Mouse (Mus musculus) layer of hippocampus, postnatal 36 days (tissue): ENCODE measurements around the gene Olfr1393. TPM values are rescaled to one million over a fixed set of nuclear protein-coding genes. Genes with fewer than 3 reads are reported as not detected.
"Not testable (repeated sequence)": the region's sequence is repeated elsewhere in the genome, so short reads cannot be mapped to it uniquely, and the experiment has no call there.

ENCODE experiments used
- DNase-seq, 2 experiments: peaks; one replicate each; pipeline ENCODE4 v3.0.0; 2022
- total RNA-seq, 2 experiments: library from RNA; stranded (reverse); gene quantifications; 2 replicates each; pipeline ENCODE4 v1.2.3; 2021

Olfr1393 gene
- total RNA-seq, 2 experiments from 2014 or later, result not detected

- no peak for DNase-seq
Measured at GRCm38 (mm10) chr11:49251380-49251761, 26.7 kb upstream of the Olfr1393 start.

- DNase-seq, result no peak
Measured at GRCm38 (mm10) chr11:49252048-49252447, 26.1 kb upstream of the Olfr1393 start.

GRCm38 (mm10) chr11:49253035-49253434 lies 25.1 kb upstream of the Olfr1393 start:
- DNase-seq, result no peak

- no peak for DNase-seq
Measured at GRCm38 (mm10) chr11:49259296-49259695, 18.8 kb upstream of the Olfr1393 start.

- no peak for DNase-seq
Measured at GRCm38 (mm10) chr11:49259829-49260228, 18.3 kb upstream of the Olfr1393 start.

GRCm38 (mm10) chr11:49260598-49261312 lies 17.3 kb upstream of the Olfr1393 start:
- no peak for DNase-seq

GRCm38 (mm10) chr11:49261313-49261855 lies 16.7 kb upstream of the Olfr1393 start:
- DNase-seq, result no peak

- DNase-seq, result no peak
Measured at GRCm38 (mm10) chr11:49262286-49262685, 15.8 kb upstream of the Olfr1393 start.

GRCm38 (mm10) chr11:49263149-49263548 lies 15.0 kb upstream of the Olfr1393 start:
- DNase-seq, result no peak

GRCm38 (mm10) chr11:49264081-49264480 lies 14.0 kb upstream of the Olfr1393 start:
- no peak for DNase-seq

GRCm38 (mm10) chr11:49264622-49265021 lies 13.5 kb upstream of the Olfr1393 start:
- no peak for DNase-seq

- no peak for DNase-seq
Measured at GRCm38 (mm10) chr11:49265101-49265500, 13.0 kb upstream of the Olfr1393 start.

- no peak for DNase-seq
Measured at GRCm38 (mm10) chr11:49266671-49267070, 11.4 kb upstream of the Olfr1393 start.

GRCm38 (mm10) chr11:49267316-49267715 lies 10.8 kb upstream of the Olfr1393 start:
- DNase-seq, result no peak

- no peak for DNase-seq
Measured at GRCm38 (mm10) chr11:49267970-49268579, 10.0 kb upstream of the Olfr1393 start.

GRCm38 (mm10) chr11:49269761-49270160 lies 8.3 kb upstream of the Olfr1393 start:
- DNase-seq, result no peak

- DNase-seq, result no peak
Measured at GRCm38 (mm10) chr11:49270368-49270767, 7.7 kb upstream of the Olfr1393 start.

- no peak for DNase-seq
Measured at GRCm38 (mm10) chr11:49271334-49271733, 6.8 kb upstream of the Olfr1393 start.

GRCm38 (mm10) chr11:49273834-49274519 lies 4.1 kb upstream of the Olfr1393 start:
- DNase-seq, result no peak

GRCm38 (mm10) chr11:49284982-49285381 lies 6.9 kb downstream of the Olfr1393 start, which contains the start of gene Olfr1392:
Gene Olfr1392, plus strand, starts transcription at chr11:49285282.
- not testable (repeated sequence) for DNase-seq

- no peak for DNase-seq
Measured at GRCm38 (mm10) chr11:49287251-49287650, 9.1 kb downstream of the Olfr1393 start.

- peak; percentile 23 to 48 for DNase-seq
Measured at GRCm38 (mm10) chr11:49292777-49293176, 14.7 kb downstream of the Olfr1393 start.

GRCm38 (mm10) chr11:49304441-49304840 lies 26.3 kb downstream of the Olfr1393 start, which contains the start of gene Olfr10:
Gene Olfr10, plus strand, starts transcription at chr11:49304741.
- DNase-seq, result no peak
